Mouse (Mus musculus): ENCODE measurements at regions not wholly inside any gene's neighbourhood (a gene's known extent, or its start where the extent isn't known, plus 50 kb on each side); places are given as distances from the start of the nearest gene placed in this dataset.

GRCm38 (mm10) chr2:160580250-160580649 is 65.4 kb upstream of the Top1 start:
- TF ChIP-seq CHD2 (IDR thresholded peaks at IDR 0.05; ENCODE audit: low read depth, low read length) (no peak), HCFC1 (IDR thresholded peaks at IDR 0.05; ENCODE audit: borderline replicate concordance, insufficient read depth, low read length) (no peak), ZC3H11A (IDR thresholded peaks at IDR 0.05; ENCODE audit: borderline replicate concordance, low read depth, low read length) (no peak), MAFK (IDR thresholded peaks at IDR 0.05; ENCODE audit: insufficient read depth, low read depth, low read length) (no peak), ZNF384 (IDR thresholded peaks at IDR 0.05; ENCODE audit: low read depth, low read length) (no peak)
